Mouse (Mus musculus) spleen, adult 18-20 months (tissue): Measurements from ENCODE around the gene Smg6.
A peak's percentile ranks its signal among the peaks of the same experiment; 100 is the strongest.

Experiments
- DNase-seq, 2 experiments: peaks; one replicate each; pipeline ENCODE4 v3.0.0; 2022; ENCODE audit warnings: mixed read lengths in 2 of 2

Smg6 gene

GRCm38 (mm10) chr11:75152603-75153557, 227.3 kb downstream of the Smg6 start:
- no peak for DNase-seq

DNA sequence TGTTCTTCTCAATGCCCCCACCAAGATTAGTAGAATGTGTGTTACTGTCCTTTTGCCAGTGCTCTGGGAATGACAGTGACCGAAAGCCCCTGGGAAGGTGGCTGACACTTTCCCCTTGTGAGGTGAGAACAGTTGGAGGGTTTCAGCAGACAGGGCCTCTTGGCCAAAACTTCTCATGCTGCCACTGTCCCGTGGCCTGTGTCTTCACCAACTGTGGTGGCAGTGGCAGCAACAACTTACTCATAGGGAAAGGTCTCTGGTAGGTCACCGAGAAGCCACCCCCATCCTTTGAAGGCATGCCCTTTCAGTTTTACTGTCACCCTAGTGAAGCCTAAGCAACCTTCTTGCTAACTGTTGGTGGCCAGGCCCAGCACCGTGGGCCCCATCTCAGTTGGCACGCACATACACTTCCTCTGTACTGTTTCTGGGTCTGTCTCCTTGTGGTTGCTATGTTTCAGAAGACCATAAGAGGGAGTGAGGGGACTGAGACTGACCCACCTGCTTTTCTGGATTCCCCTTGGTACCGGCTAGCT, 228.5 kb downstream of the Smg6 start:
- no peak for DNase-seq

- DNase-seq: no peak
Measured at GRCm38 (mm10) chr11:75155985-75156384, 230.4 kb downstream of the Smg6 start.

- DNase-seq: no peak
Measured at GRCm38 (mm10) chr11:75156416-75156815, 230.8 kb downstream of the Smg6 start.

- DNase-seq: no peak
Measured at GRCm38 (mm10) chr11:75157037-75157436, 231.4 kb downstream of the Smg6 start.

DNA sequence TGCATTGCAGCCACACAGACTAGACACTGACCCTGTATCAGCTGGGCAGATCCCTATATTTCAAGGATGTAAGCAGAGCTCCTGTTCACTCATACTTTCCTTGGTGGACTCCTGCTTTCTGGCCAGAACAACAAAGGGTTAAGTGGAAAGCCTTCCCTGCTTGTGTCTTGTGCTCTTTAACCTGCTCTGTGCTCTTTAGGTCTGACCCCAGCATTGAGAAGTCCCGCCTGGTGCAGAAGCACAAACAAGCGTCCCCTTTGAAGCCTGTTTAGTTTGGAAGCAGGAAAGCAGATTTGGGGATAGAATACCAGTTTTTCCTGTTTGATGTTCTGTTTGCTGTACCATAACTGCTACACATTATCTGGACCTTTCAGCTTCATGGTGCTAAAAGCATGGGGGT, 232.3 kb downstream of the Smg6 start:
- no peak for DNase-seq

- DNase-seq: no peak
Measured at GRCm38 (mm10) chr11:75158432-75158831, 232.8 kb downstream of the Smg6 start.

- peak in 1 of 2 experiments; percentile 40 for DNase-seq
Measured at GRCm38 (mm10) chr11:75159564-75159963, 233.9 kb downstream of the Smg6 start.

GRCm38 (mm10) chr11:75160954-75161353, 235.3 kb downstream of the Smg6 start:
- no peak for DNase-seq

DNA sequence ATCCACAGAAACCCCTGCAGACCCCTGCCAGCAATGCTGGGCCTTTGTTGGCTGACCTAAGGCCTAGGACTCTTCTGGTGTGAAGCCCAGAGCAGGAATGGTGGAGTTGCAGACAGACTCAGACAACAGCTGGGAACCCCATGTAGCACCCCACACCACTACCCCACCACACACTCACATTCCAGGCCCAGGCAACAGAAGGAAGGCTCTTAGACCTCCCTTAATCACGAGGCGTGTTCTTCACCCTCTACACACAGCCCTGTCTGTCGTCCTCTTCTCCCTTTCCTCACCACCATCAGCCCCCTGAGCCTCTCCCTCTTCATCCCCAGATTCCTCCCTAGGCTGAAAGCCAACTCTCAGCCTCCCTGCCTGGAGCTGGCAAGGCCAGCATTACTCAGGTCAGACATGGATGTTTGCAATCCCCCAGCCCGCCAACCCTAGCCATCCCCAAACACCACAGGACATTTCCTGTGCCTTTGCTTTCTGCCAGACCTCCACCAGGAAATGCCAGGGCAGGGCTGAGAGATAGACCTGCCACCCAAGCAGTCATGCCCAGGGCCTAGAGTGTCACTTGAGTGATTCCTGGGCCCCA, 235.9 kb downstream of the Smg6 start:
- DNase-seq: no peak

DNA sequence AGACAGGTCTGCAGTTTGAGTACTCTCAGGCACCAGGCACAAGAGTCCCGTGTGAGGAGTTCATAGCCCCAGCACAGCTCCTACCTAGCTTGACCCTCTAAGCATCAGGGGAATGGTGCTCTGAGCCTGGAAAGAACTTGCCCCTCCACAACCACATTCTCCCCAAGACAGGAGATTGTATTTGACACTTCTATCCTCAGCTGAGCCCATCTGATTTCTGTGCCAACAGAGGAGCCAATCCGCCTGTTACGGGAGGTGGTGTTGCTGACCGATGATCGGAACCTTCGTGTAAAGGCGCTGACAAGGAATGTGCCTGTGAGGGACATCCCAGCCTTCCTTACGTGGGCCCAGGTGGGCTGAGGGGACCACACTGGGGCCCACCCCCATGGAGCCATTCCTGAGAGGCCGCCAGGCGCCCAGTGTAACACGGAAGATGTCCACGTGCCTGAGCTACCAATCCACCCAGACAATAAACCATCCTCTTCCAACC, 237.0 kb downstream of the Smg6 start:
- DNase-seq: no peak

GRCm38 (mm10) chr11:75163379-75163778, 237.8 kb downstream of the Smg6 start:
- DNase-seq: no peak

DNA sequence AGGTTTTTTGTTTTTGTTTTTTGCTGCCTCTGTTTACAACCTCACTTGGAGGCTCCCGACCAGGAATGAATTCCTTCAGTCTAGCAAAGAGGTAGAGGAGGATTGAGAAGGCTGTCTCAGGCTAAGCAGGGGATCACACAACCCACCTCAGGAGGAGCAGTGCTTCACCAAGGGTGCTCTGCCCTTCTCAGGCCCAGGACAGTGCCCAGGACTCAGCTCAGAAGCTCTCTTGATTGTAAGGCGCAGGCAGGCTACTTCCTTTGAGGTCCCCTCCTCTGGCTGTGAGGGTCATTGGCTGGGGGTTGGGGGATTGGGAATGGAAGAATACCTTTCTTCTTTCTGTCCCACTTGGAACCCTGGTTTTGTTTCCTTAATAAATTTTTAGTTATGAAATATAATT, 238.4 kb downstream of the Smg6 start:
- no peak for DNase-seq

DNA sequence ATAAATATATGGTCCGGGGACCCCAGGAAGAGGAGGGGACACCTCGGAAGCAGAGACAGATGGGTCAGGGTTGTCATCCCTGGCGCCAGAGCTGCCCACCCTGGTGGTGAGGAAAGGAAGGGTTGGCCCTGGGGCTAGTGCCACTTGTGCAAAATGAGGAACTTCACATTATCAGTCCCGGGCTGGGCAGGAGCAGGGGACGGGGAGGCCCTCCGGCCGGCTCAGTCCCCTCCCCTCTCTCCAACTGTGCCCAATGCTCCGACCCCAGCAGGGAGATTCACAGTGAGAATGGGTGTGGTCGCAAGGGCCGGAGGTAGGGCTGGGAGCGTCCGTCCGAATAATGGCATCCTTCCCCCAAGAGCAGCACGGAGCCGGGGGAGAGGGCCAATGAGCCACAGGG, 239.1 kb downstream of the Smg6 start:
- no peak for DNase-seq

DNA sequence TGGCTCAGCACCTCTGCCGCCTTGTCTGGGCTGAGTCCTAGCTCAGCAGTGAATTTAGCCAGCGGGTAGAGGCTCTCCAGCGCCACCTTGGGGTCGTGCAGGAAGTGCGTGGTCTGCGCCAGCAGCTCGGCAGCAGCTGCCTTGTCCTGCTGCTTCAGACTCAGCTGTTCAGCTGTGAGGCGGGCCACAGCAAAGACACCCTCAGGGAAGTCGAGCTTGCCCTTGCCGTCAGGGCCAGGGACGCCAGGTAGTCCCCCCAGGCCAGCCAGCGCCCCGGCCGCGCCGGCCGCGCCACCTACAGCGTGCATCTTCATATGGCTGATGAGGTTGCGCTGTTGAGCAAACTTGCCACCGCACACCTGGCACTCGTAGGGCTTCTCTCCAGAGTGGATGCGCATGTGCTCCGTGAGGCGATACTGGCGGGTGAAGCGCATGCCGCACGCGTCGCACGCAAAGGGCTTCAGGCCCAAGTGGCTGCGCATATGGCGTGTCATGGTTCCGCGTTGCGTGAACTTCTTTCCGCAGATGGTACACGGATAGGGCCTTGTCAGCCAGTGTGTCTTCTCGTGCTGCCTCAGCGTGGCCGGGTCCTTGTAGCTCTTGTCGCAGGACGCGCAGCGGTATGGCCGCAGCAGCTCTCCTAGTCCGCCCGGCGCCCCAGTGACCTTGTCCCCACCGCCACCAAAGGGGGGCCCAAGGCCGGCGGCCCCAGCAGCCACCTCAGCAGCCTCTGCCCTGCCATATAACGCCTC, 240.0 kb downstream of the Smg6 start:
- DNase-seq: peak; percentile 68 to 81

- DNase-seq: no peak
Measured at GRCm38 (mm10) chr11:75166193-75166842, 240.7 kb downstream of the Smg6 start.

DNA sequence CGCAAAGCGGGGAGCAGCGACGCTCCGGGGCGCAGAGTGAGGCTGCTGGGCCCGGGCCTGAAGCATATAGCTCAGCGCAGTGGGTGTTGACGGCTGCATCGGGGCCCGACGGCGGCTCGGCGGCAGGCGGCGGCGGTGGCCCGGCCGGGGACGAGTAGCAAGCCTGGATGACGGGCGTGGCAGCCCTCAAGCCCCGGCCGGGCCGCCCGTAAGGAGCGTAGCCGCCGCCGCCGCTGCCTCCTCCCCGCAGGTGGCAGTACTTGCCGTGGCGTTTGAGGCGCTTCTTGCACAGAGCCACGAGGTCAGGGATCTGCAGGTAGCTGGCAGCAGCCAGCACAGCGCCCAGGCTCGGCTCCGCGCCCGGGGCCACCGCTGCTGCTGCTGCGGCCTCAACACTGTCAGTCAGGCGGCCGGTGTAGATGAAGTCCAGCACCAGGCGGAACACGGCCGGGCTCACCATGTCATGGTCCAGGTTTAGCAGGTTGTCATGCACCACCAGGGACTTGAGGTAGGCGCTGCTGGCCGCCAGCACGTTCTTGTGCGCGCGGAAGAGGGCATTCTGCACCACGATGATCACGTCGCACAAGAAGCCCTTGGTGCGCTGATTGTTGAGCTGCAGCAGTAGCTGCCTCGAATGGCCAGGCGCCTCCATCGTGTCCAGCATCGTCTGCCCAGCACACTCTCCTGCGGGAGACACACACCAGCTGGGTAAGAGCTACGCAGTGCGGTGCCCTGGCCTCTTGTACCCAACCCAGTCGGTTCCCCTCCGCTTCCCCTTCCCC, 241.4 kb downstream of the Smg6 start:
- DNase-seq: no peak

GRCm38 (mm10) chr11:75167643-75168589, 242.3 kb downstream of the Smg6 start:
- no peak for DNase-seq

DNA sequence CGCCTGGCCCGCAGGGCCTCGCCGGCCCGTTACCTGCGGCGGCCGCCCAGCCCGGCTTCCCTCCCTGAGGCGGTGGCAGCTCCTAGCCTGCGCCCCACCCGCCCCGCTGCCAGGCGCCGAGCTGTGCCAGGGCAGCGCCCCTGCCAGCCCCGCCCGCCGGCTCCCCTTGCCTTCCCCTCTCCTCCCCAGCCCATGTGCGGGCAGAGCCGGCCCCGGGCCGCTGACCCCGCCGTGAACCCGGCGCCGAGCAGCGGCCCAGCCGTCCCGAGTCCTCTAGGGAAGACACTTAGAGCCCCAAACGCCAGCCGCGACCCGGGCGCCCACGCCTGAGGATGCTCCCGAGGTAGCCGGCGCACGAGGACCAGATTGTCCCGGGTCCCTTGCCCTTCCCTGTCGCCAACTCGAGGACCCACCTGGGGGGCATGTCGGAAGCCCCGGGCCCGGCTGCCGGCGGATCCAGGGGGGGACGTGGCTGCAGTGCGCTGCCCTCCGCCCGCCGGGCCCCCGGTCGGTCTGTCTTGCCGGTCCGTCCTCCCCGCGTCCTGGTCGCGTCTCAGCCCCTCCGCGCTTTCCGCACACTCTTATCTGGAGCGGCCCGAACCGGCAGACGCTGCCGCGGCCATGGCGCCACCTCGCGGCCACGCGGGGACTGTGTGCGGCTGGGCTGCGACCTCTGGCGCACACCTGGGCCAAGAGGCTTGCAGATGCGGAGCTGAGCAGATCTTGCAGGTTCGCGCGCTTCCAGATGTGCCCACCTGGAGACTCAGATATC, 243.2 kb downstream of the Smg6 start:
- DNase-seq: peak; percentile 69 to 85
